Mouse (Mus musculus) embryonic fibroblast, embryonic 13.5 days (primary cell): ENCODE data around the gene Aff3.

ENCODE experiments used
- CTCF ChIP-seq: IDR thresholded peaks from 2 replicates; pipeline ENCODE4 v1.5.1; 2011; ENCODE audit warnings: mild to moderate bottlenecking, control low read depth, low read length, moderate library complexity, borderline replicate concordance; ENCODE audit not compliant: insufficient read depth
- POLR2A ChIP-seq: IDR thresholded peaks from 2 replicates; pipeline ENCODE4 v1.6.1; 2011; ENCODE audit warnings: low read depth, mild to moderate bottlenecking, control low read depth, low read length, moderate library complexity

GRCm38 (mm10) chr1:38298291-38298690 lies 366.5 kb downstream of the Aff3 start:
- TF ChIP-seq POLR2A (no peak), CTCF (no peak)
